Mouse (Mus musculus): Measurements from ENCODE around the gene Prps1. TPM values are rescaled to one million over a fixed set of nuclear protein-coding genes. Genes with fewer than 3 reads are reported as not detected.
"Not testable (repeated sequence)": the region's sequence is repeated elsewhere in the genome, so short reads cannot be mapped to it uniquely, and the experiment has no call there.

The Prps1 gene
- polyA plus RNA-seq, 1 experiment from 2014 or later = 33.6 TPM

- 0 out of 2 replicates have a peak overlapping the region, but pooled peaks have one; percentile 19 for H3K27ac ChIP-seq (replicated peaks)
- H3K4me3 ChIP-seq (replicated peaks) = no peak overlapping the region
- peaks cover 40% of the 10 kb centered on the region for H3K4me1 ChIP-seq (replicated peaks)
- 0 out of 2 replicates have a peak overlapping the region, but pooled peaks have one; percentile 18 for H3K4me2 ChIP-seq
- no peak for ATAC-seq (ENCODE audit: insufficient read depth)
- no peaks in the 10 kb centered on the region for H3K27me3 ChIP-seq
- no peaks in the 10 kb centered on the region for H3K9me3 ChIP-seq (replicated peaks)
- no peak overlapping the region for H3K9ac ChIP-seq
- no peaks in the 10 kb centered on the region for H3K36me3 ChIP-seq (replicated peaks)
- WGBS (ENCODE audit: insufficient replicate concordance) = 29% methylated on average over 9 of the region's 9 CpGs
Observed at GRCm38 (mm10) chrX:140501401-140502301, 45.2 kb downstream of the Prps1 start.

GRCm38 (mm10) chrX:140503905-140504304 is 47.5 kb downstream of the Prps1 start:
- H3K9me3 ChIP-seq (replicated peaks) = no peaks in the 10 kb centered on the region

GRCm38 (mm10) chrX:140505497-140506238 is 49.3 kb downstream of the Prps1 start:
- 22% methylated on average over 15 of the region's 15 CpGs for WGBS (ENCODE audit: insufficient replicate concordance)
- peak; percentile 80 for ATAC-seq (ENCODE audit: insufficient read depth)
- H3K4me2 ChIP-seq = peak overlapping the region; percentile 48

More at GRCm38 (mm10) chrX:140503905-140504304, 47.5 kb downstream of the Prps1 start:
- Histone ChIP-seq H3K4me3 (replicated peaks) (no peak overlapping the region), H3K27me3 (no peaks in the 10 kb centered on the region), H3K4me1 (replicated peaks) (peaks cover 40% of the 10 kb centered on the region), H3K4me2 (no peak overlapping the region), H3K9ac (no peak overlapping the region), H3K27ac (replicated peaks) (no peak overlapping the region), H3K36me3 (replicated peaks) (no peaks in the 10 kb centered on the region)
- no peak for ATAC-seq (ENCODE audit: insufficient read depth)
- 12% methylated on average over 7 of the region's 7 CpGs for WGBS (ENCODE audit: insufficient replicate concordance)

GRCm38 (mm10) chrX:140506436-140507180 is 50.2 kb downstream of the Prps1 start:
- Histone ChIP-seq H3K4me3 (replicated peaks) (no peak overlapping the region), H3K9ac (no peak overlapping the region), H3K4me2 (0 out of 2 replicates have a peak overlapping the region, but pooled peaks have one; percentile 48), H3K36me3 (replicated peaks) (no peaks in the 10 kb centered on the region), H3K27me3 (peaks cover 7% of the 10 kb centered on the region; the same call in 1 of the 2 replicates), H3K27ac (replicated peaks) (peak overlapping the region; percentile 54), H3K4me1 (replicated peaks) (peaks cover 43% of the 10 kb centered on the region), H3K9me3 (replicated peaks) (no peaks in the 10 kb centered on the region)
- ATAC-seq (ENCODE audit: insufficient read depth) = no peak
- 45% methylated on average over 6 of the region's 6 CpGs for WGBS (ENCODE audit: insufficient replicate concordance)

More at GRCm38 (mm10) chrX:140505497-140506238, 49.3 kb downstream of the Prps1 start:
- Histone ChIP-seq H3K36me3 (replicated peaks) (no peaks in the 10 kb centered on the region), H3K4me3 (replicated peaks) (peak overlapping the region; percentile 14; the same call in 1 of the 2 replicates), H3K9ac (no peak overlapping the region), H3K27me3 (no peaks in the 10 kb centered on the region; the same call in 1 of the 2 replicates), H3K27ac (replicated peaks) (peak overlapping the region; percentile 57), H3K4me1 (replicated peaks) (peaks cover 40% of the 10 kb centered on the region), H3K9me3 (replicated peaks) (no peaks in the 10 kb centered on the region)

GRCm38 (mm10) chrX:140507377-140507776 is 51.0 kb downstream of the Prps1 start:
- H3K36me3 ChIP-seq (replicated peaks) = no peaks in the 10 kb centered on the region
- 0 out of 2 replicates have a peak overlapping the region, but pooled peaks have one; percentile 9 for H3K27ac ChIP-seq (replicated peaks)
- no peak for ATAC-seq (ENCODE audit: insufficient read depth)
- 33% methylated on average over 1 of the region's 1 CpGs for WGBS (ENCODE audit: insufficient replicate concordance)
- peaks cover 12% of the 10 kb centered on the region; the same call in 1 of the 2 replicates for H3K27me3 ChIP-seq
- H3K9ac ChIP-seq = no peak overlapping the region
- H3K4me3 ChIP-seq (replicated peaks) = no peak overlapping the region
- H3K9me3 ChIP-seq (replicated peaks) = no peaks in the 10 kb centered on the region
- peaks cover 36% of the 10 kb centered on the region for H3K4me1 ChIP-seq (replicated peaks)
- no peak overlapping the region for H3K4me2 ChIP-seq

GRCm38 (mm10) chrX:140508791-140509190 is 52.4 kb downstream of the Prps1 start:
- Histone ChIP-seq H3K4me1 (replicated peaks) (peaks cover 32% of the 10 kb centered on the region), H3K27me3 (peaks cover 17% of the 10 kb centered on the region; the same call in 1 of the 2 replicates)
- H3K27ac ChIP-seq (replicated peaks); H3K4me3 ChIP-seq (replicated peaks); H3K4me2 ChIP-seq; H3K9ac ChIP-seq; ATAC-seq (ENCODE audit: insufficient read depth); H3K9me3 ChIP-seq (replicated peaks); H3K36me3 ChIP-seq (replicated peaks): not testable (repeated sequence)
- 57% methylated on average over 4 of the region's 4 CpGs for WGBS (ENCODE audit: insufficient replicate concordance)

- no peak overlapping the region for H3K27ac ChIP-seq (replicated peaks)
- 54% methylated on average over 6 of the region's 6 CpGs for WGBS (ENCODE audit: insufficient replicate concordance)
Observed at GRCm38 (mm10) chrX:140509817-140510216, 53.4 kb downstream of the Prps1 start.

GRCm38 (mm10) chrX:140510696-140511429 is 54.5 kb downstream of the Prps1 start:
- Histone ChIP-seq H3K9me3 (replicated peaks) (no peaks in the 10 kb centered on the region), H3K9ac (no peak overlapping the region), H3K36me3 (replicated peaks) (no peaks in the 10 kb centered on the region), H3K27me3 (peaks cover 23% of the 10 kb centered on the region; the same call in 1 of the 2 replicates), H3K4me2 (peak overlapping the region; percentile 27), H3K27ac (replicated peaks) (no peak overlapping the region), H3K4me3 (replicated peaks) (no peak overlapping the region), H3K4me1 (replicated peaks) (peaks cover 11% of the 10 kb centered on the region)
- no peak for ATAC-seq (ENCODE audit: insufficient read depth)
- 39% methylated on average over 24 of the region's 24 CpGs for WGBS (ENCODE audit: insufficient replicate concordance)

More at GRCm38 (mm10) chrX:140509817-140510216, 53.4 kb downstream of the Prps1 start:
- H3K4me2 ChIP-seq = no peak overlapping the region
- ATAC-seq (ENCODE audit: insufficient read depth) = no peak
- H3K9me3 ChIP-seq (replicated peaks) = no peaks in the 10 kb centered on the region
- peaks cover 22% of the 10 kb centered on the region for H3K4me1 ChIP-seq (replicated peaks)
- H3K4me3 ChIP-seq (replicated peaks) = no peak overlapping the region
- H3K27me3 ChIP-seq = peaks cover 18% of the 10 kb centered on the region; the same call in 1 of the 2 replicates
- no peak overlapping the region for H3K9ac ChIP-seq
- H3K36me3 ChIP-seq (replicated peaks) = no peaks in the 10 kb centered on the region

GRCm38 (mm10) chrX:140511687-140512651 is 55.6 kb downstream of the Prps1 start:
- no peak overlapping the region for H3K9ac ChIP-seq
- no peak for ATAC-seq (ENCODE audit: insufficient read depth)
- no peak overlapping the region for H3K4me2 ChIP-seq
- H3K4me3 ChIP-seq (replicated peaks) = no peak overlapping the region
- 59% methylated on average over 7 of the region's 7 CpGs for whole genome bisulfite sequencing (ENCODE audit: insufficient replicate concordance)
- H3K9me3 ChIP-seq (replicated peaks) = no peaks in the 10 kb centered on the region
- peaks cover 23% of the 10 kb centered on the region; the same call in 1 of the 2 replicates for H3K27me3 ChIP-seq
- no peaks in the 10 kb centered on the region for H3K36me3 ChIP-seq (replicated peaks)
- no peak overlapping the region for H3K27ac ChIP-seq (replicated peaks)
- peaks cover 3% of the 10 kb centered on the region for H3K4me1 ChIP-seq (replicated peaks)
